Mouse (Mus musculus): ENCODE results near the gene Szrd1. TPM values are rescaled to one million over a fixed set of nuclear protein-coding genes. Genes with fewer than 3 reads are reported as not detected.

The Szrd1 gene
- polyA plus RNA-seq, 1 experiment, result 31.2 TPM

DNA sequence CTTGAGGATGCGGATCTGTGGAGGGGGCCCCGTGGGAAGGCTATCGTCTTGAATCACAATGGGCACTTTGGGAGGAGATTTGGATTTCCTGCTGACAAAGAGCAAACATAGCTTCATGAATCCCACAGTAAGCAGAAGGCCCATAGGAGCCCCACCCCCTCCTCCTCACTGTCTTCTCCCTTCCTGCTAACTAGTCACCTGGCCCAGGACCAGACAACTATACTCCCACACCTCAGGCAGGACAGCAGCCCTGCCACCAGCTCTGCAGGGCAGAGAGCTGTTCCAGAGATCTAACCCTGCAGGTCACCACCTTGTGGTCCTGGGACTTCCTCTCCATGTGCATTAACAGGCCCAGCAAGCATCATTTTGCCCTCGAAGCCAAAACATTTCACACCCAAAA, 20.9 kb downstream of the Szrd1 start:
- no peak overlapping the region for H3K4me3 ChIP-seq (replicated peaks; ENCODE audit: control insufficient read depth, low read depth, low read length)
- H3K4me1 ChIP-seq (ENCODE audit: control insufficient read depth, insufficient read depth, low read length), result no peaks in the 10 kb centered on the region
- 77% methylated on average over 4 of the region's 4 CpGs for WGBS
- H3K27ac ChIP-seq (ENCODE audit: control insufficient read depth, insufficient read depth, low read depth, low read length, poor library complexity), result no peak overlapping the region
- TF ChIP-seq POLR2A (IDR thresholded peaks at IDR 0.05; ENCODE audit: borderline replicate concordance, control insufficient read depth, low read depth, low read length) (no peak), CTCF (IDR thresholded peaks at IDR 0.05; ENCODE audit: control insufficient read depth, insufficient read depth, low read length) (no peak)

DNA sequence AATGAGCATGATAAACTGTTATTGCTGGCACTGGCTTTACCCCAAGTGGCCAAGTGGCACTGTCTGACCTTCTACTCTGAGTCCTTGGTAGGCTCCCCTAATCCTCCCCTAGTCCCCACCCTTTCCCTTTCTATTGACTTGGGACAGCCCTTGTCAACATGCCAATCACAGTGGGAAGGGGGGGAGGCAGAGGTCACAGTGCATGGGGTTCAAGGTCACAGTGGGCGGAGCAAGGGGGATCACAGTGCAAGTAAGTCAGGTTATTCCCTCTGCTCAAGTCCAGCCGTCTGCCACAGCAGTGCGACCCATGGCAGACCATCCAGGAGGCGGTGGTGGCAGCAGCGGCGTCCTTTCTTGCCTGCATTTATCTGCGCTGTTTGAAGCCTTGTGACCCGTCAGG, 24.2 kb downstream of the Szrd1 start:
- no peak for TF ChIP-seq POLR2A (IDR thresholded peaks at IDR 0.05; ENCODE audit: borderline replicate concordance, control insufficient read depth, low read depth, low read length)
- no peak for TF ChIP-seq CTCF (IDR thresholded peaks at IDR 0.05; ENCODE audit: control insufficient read depth, insufficient read depth, low read length)
- WGBS, result 90% methylated on average over 8 of the region's 8 CpGs

DNA sequence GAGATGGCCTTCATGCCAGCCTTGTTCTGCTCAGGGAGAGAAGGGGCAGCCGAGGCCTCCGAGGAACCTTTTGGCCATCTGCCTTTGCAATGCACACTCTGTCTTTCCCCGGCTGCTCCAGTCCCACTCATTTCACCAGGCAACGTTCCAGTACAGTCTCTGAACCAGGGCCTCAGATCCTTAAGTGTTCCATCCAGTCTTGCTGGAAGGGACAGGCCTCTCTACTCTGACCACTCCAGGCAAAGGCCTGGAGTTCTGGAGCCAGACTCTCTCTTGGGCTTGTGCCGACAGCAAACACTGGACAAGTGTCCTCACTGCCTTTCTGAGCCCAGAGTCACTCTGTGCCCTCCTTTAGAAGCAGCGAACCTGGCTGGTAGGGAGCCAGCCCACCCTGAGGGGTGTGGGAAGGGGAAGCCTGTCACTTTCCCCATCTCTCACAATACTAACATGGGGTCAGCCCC, 25.0 kb downstream of the Szrd1 start:
- TF ChIP-seq CTCF (IDR thresholded peaks at IDR 0.05; ENCODE audit: control insufficient read depth, insufficient read depth, low read length) (no peak), POLR2A (IDR thresholded peaks at IDR 0.05; ENCODE audit: borderline replicate concordance, control insufficient read depth, low read depth, low read length) (no peak)

More for the DNA sequence above, 24.2 kb downstream of the Szrd1 start:
- H3K27ac ChIP-seq (ENCODE audit: control insufficient read depth, insufficient read depth, low read depth, low read length, poor library complexity), result no peak overlapping the region
- H3K4me1 ChIP-seq (ENCODE audit: control insufficient read depth, insufficient read depth, low read length), result no peaks in the 10 kb centered on the region
- H3K4me3 ChIP-seq (replicated peaks; ENCODE audit: control insufficient read depth, low read depth, low read length), result no peak overlapping the region

DNA sequence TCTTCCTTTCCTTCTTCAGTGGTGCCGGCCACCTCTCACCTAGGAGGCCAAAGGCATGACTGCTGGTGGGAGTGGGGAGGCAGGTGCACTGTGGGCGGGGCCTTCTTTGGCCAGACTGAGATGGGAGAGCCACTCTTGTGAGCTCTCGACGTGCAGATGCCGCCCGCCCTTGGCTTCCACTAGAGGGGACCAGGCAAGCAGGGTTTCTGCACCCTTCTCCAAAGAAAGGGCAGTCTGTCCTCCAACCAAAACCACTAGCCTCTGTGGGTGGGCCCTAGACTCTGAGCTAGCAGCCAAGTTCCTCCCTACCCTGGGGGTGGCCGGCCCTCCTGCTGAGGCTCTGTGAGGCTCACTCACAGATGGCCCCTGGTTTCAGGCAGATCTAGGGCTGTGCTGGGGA, 25.7 kb downstream of the Szrd1 start:
- no peak overlapping the region for H3K27ac ChIP-seq (ENCODE audit: control insufficient read depth, insufficient read depth, low read depth, low read length, poor library complexity)
- H3K4me3 ChIP-seq (replicated peaks; ENCODE audit: control insufficient read depth, low read depth, low read length), result no peak overlapping the region
- TF ChIP-seq CTCF (IDR thresholded peaks at IDR 0.05; ENCODE audit: control insufficient read depth, insufficient read depth, low read length) (no peak), POLR2A (IDR thresholded peaks at IDR 0.05; ENCODE audit: borderline replicate concordance, control insufficient read depth, low read depth, low read length) (no peak)
- 85% methylated on average over 7 of the region's 7 CpGs for WGBS
- no peaks in the 10 kb centered on the region for H3K4me1 ChIP-seq (ENCODE audit: control insufficient read depth, insufficient read depth, low read length)

More for the DNA sequence above, 25.0 kb downstream of the Szrd1 start:
- Histone ChIP-seq H3K27ac (ENCODE audit: control insufficient read depth, insufficient read depth, low read depth, low read length, poor library complexity) (no peak overlapping the region), H3K4me1 (ENCODE audit: control insufficient read depth, insufficient read depth, low read length) (no peaks in the 10 kb centered on the region), H3K4me3 (replicated peaks; ENCODE audit: control insufficient read depth, low read depth, low read length) (no peak overlapping the region)
- 94% methylated on average over 6 of the region's 6 CpGs for WGBS

DNA sequence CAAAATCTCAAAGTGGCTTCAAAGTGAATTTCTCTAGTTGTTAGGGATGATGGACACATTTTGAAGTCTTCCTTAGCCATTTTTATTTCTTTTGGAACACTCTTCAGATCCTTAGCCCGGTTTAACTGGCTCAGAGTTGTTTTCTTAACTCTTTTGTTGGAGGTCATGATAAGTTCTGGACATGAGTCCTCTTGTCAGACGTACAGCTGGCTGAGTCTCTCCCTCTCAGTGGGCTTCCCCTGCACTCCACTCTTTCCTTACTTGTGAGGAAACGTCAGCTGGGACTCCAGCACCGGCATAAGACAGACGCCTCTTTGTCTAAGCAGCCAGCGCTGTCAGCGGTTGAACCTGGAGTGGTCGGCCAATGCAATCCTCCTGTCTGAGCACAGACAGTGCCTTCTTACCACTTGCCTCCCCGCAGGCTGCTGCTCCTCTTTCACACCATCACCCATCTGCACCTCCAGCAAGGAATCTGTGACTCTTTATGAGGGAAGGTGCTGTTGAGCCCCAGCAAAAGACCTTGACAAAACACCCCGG, 31.3 kb downstream of the Szrd1 start:
- WGBS, result 62% methylated on average over 10 of the region's 10 CpGs
- Histone ChIP-seq H3K4me1 (ENCODE audit: control insufficient read depth, insufficient read depth, low read length) (no peaks in the 10 kb centered on the region), H3K27ac (ENCODE audit: control insufficient read depth, insufficient read depth, low read depth, low read length, poor library complexity) (no peak overlapping the region), H3K4me3 (replicated peaks; ENCODE audit: control insufficient read depth, low read depth, low read length) (no peak overlapping the region)
- TF ChIP-seq CTCF (IDR thresholded peaks at IDR 0.05; ENCODE audit: control insufficient read depth, insufficient read depth, low read length) (no peak), POLR2A (IDR thresholded peaks at IDR 0.05; ENCODE audit: borderline replicate concordance, control insufficient read depth, low read depth, low read length) (no peak)

DNA sequence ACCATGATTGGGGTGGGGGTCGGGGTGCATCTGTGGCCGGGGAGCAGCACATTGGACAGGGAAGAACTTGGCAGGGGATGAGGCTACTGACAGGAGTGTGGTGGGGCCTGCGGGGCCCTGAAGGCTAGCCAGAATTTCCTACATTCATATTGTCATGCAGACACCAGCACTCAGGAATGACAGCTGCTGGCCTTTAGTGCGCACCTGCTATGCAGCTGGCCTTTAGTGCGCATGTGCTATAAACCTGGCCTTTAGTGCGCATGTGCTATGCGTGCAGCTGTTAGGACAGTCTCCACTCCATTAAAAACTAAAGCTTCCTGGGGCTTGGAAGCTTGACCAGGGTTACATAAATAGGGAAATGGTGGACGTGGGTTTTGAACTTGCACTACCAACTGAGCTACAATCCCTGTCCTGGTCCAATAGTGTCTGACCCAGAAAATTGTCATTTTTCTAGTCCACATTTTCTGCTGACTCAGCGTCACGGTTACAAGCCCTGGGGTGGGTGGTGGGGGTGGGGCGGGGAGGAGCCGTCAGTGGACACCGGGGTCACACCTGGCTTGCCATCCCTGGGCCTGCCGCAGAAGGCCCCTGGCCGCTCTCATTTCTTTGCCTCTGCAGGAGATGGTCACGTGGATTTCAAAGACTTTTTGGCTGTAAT, 32.9 kb downstream of the Szrd1 start:
- Histone ChIP-seq H3K4me1 (ENCODE audit: control insufficient read depth, insufficient read depth, low read length) (no peaks in the 10 kb centered on the region), H3K4me3 (replicated peaks; ENCODE audit: control insufficient read depth, low read depth, low read length) (no peak overlapping the region), H3K27ac (ENCODE audit: control insufficient read depth, insufficient read depth, low read depth, low read length, poor library complexity) (no peak overlapping the region)
- 80% methylated on average over 16 of the region's 16 CpGs for WGBS
- TF ChIP-seq CTCF (IDR thresholded peaks at IDR 0.05; ENCODE audit: control insufficient read depth, insufficient read depth, low read length), result no peak
- TF ChIP-seq POLR2A (IDR thresholded peaks at IDR 0.05; ENCODE audit: borderline replicate concordance, control insufficient read depth, low read depth, low read length), result no peak

DNA sequence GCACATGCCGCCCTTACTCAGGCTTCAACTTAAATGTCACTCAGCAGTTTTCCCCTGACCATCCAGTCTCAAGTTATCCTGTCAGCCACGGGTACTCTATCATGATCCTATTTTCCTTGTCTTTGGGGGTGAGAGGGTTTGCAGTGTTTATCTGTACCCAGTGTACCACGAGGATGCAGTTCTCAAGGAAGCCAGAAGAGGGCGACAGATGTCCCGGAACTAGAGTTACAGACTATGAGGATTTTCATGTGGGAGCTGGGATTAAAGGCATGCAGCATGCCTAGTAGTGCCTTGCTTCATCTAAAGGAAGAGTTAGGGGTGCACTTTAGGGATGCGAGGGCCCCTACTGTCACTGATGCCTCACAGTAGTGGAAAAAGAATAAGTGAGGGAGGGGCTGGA, 37.7 kb downstream of the Szrd1 start:
- H3K4me1 ChIP-seq (ENCODE audit: control insufficient read depth, insufficient read depth, low read length), result no peaks in the 10 kb centered on the region
- WGBS, result 73% methylated on average over 6 of the region's 6 CpGs
- H3K27ac ChIP-seq (ENCODE audit: control insufficient read depth, insufficient read depth, low read depth, low read length, poor library complexity), result no peak overlapping the region
- no peak overlapping the region for H3K4me3 ChIP-seq (replicated peaks; ENCODE audit: control insufficient read depth, low read depth, low read length)
- TF ChIP-seq CTCF (IDR thresholded peaks at IDR 0.05; ENCODE audit: control insufficient read depth, insufficient read depth, low read length) (peak; percentile 50), POLR2A (IDR thresholded peaks at IDR 0.05; ENCODE audit: borderline replicate concordance, control insufficient read depth, low read depth, low read length) (no peak)

DNA sequence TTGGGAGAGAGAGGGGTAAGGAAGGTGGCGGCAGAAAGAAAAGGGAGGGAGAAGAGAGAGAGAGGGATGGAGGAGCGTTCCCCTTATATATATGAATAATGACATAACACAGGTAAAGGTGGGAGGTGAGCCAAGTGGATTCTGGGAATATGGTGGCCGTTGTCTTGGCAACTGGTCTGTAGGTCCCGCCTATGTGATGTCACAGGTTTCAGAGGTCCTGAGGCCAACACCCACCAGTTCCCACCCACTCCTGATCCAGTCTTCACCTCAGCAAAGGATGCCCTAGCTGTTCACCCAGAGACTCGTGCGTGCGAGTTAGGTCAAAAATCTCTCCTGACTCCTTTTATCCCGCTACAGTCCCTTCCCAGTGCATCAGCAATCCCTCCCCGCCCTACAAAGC, 38.3 kb downstream of the Szrd1 start:
- no peak for TF ChIP-seq CTCF (IDR thresholded peaks at IDR 0.05; ENCODE audit: control insufficient read depth, insufficient read depth, low read length)
- TF ChIP-seq POLR2A (IDR thresholded peaks at IDR 0.05; ENCODE audit: borderline replicate concordance, control insufficient read depth, low read depth, low read length), result no peak
- 92% methylated on average over 9 of the region's 9 CpGs for WGBS
- H3K4me3 ChIP-seq (replicated peaks; ENCODE audit: control insufficient read depth, low read depth, low read length), result no peak overlapping the region
- no peak overlapping the region for H3K27ac ChIP-seq (ENCODE audit: control insufficient read depth, insufficient read depth, low read depth, low read length, poor library complexity)
- no peaks in the 10 kb centered on the region for H3K4me1 ChIP-seq (ENCODE audit: control insufficient read depth, insufficient read depth, low read length)
